Mouse (Mus musculus): Measurements from ENCODE around the gene Gpbp1. TPM values are rescaled to one million over a fixed set of nuclear protein-coding genes. Genes with fewer than 3 reads are reported as not detected.

Gpbp1 gene
- total RNA-seq, 2 experiments from 2014 or later = 64.9 to 74.7 TPM

Other genes starting within 250 kb of the Gpbp1 start
- gene Actbl2, start 235.1 kb downstream of the Gpbp1 start, total RNA-seq (2021) = not detected
- gene Gm49496, start 59.8 kb upstream of the Gpbp1 start, total RNA-seq (2021) = not detected
- not detected for gene Gm10198, start 102.7 kb upstream of the Gpbp1 start, total RNA-seq (2021)
- gene Mier3, start 190.9 kb upstream of the Gpbp1 start, total RNA-seq (2021) = 10 to 100 TPM; 28.3 to 30.7 TPM